Mouse (Mus musculus): Measurements from ENCODE around the gene 4933424G06Rik.

The 4933424G06Rik gene

DNA sequence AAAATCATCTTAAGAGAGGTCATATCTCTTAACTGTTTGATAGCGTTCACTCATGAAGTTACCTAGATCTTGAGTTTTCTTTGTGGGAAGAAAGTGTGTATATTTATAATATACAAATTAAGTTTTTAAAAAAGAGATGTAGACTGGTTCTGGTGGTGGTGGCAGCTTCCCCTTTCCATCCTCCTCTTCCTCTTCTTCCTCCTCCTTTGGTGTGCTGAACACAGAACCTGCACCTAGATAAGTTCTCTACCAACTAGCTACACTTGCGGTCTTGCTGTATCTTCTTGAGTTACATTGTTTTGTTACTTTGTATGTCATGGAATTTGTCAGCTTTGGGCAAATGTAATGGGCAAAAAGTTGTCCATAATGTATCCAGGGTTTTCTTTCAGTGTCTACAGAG lies 1.2 kb downstream of the 4933424G06Rik start:
- DNase-seq, result no peak

DNA sequence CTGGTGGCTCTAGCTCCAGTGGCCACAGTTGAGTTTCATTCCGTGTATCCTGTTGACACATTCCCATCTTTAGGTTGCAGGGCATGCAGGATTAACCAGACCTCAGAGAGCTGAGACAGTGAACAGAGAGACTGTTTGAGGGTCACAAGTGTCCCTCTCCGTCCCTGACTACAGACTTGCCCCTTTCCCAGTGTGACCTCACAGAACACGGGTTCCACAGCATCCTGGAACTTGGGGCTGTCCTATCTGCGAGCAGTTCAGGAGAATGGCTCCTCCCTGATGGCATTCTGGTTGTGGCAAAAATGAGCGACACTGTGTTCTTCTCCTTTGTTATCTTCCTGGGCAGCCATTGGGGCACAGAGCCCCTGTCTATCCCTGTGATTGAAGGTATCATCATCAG lies 4.4 kb downstream of the 4933424G06Rik start, which contains the start of gene Actr1b:
Actr1b (minus strand) TSS at position 112 of the 400 bp plus-strand sequence.
- no peak for DNase-seq

DNA sequence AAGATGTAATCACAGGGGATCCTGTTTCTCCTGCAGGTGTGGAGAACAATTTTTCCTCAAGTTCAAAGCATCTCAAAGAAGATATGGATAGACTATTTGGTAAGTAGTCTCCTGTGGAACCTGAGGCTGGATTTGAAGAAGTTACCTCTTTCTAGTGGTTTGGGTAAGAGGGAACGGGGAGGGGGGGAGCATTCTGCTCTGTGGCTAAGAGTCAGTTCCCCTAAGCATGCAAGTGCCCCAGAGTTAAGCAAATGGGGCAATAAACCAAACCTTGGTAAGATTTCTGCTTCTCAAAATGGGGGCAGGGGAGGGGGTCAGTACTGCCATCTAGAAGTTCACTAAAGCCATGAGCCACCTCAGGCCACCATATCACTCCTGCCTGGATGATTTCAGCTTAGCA lies 8.8 kb downstream of the 4933424G06Rik start:
- DNase-seq, result no peak

DNA sequence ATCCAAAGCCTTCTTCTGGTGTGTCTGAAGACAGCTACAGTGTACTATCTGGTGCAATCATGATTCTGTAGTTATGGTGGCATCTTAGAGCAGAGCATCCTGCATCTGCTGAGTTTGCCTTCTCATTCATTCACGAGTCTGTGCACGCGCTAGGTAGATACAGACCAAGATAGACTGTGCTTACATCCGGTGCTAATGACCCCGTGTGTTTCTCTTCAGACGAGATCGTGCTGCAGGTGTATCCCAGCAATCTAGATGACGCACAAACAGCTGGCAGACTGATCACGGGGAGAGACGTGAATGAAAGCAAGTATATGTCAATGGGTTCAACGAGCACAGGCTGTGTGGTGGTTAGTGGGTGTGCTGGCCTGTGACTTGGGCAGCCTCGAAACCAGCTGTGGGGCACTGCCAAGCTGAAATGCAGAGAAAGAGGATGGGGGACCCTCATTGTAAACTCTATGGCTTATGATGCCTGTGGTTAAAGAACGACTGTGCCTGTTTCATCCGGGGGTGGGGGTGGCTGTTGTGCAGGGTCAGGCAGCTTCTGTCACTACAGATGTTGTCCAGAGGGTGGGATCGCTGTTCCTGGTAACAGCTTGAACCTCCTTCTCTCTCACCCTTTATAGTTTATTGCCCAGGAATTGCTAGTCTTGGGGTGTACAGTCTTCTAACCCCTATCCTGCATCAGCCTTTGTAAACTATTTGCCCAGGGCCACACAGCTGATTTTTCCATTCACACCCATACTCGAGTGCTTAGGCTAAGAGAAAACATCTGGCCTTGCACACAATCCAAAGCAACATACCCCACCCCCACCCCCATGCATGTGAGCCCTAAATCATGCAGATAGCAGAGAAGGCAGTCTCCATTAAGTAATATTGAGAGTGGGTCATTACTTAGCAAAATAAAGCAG lies 13.5 kb downstream of the 4933424G06Rik start:
- peak in 1 of 2 experiments; percentile 16 for DNase-seq

DNA sequence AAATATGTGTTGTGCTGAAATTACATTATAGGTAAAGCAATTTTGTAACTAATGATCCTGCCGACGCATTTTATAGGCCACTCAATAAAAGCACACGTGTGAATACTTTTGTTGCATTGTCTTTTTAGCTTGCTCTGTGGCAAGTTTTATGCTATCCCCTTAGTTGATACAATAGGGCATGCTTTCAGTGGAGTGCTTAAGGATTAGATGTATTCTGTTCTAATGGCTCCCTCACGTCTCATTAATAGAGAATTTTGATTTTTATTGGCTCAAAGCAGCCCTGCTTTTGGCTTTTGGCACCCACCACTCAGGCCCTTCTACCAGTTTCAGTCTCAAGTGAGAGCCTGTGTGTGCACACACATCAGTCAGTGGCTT lies 14.1 kb downstream of the 4933424G06Rik start:
- DNase-seq, result no peak

DNA sequence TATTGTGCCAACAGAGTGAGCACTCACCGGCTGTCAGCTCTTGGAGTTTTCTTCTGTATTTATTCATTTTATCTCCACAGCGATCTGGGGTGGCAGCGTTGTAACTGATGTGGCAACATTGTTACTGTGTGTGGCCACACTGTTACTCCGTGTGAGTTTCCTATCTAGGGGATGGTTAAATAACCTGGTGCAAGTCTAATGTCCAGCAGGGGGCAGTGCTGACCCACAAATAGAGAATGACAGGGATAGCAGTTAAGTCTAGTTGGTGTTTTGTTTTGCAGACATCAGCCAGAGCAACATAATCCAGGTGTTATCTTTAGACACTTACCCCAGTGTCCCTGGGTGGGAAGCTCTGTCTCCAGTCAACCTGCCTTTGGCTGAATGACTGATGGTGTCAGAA lies 27.4 kb downstream of the 4933424G06Rik start:
- DNase-seq, result peak; percentile 53 to 67

DNA sequence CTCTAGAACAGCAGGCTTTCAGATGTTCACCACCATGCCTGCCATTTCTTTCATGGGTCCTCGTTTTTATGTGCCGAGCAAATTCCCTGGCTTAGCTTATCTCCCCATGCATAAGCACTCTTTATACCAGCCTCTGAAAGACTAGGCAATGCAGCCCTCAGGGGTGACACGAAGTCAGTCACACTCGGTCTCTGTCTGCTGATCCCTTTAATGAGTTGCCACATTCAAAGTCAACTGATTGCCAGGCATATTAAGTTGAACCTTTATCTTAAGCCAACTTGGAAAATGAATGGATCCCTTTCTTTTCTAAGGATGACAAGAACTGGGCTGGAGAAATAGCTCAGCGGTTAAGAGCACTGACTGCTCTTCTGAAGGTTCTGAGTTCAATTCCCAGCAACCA lies 29.3 kb downstream of the 4933424G06Rik start:
- DNase-seq, result no peak

DNA sequence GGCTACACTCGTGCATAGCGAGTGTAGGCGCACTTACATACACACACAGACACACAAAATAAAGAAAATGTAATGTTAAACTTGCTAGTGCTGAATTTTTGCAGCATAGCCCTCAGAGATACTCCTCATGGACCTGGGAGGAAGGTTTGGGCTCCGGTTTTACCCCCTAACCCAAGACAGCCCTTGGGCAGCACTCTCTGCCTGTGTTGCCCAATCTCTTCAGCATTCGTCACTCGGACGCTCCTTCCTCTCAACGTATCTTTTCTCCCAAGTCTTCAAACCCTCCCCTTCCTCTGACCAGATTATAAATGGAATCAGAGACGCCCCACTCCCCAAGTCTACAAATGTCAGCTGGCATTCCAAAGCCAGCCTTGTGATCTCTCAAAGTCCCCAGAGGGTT lies 33.1 kb downstream of the 4933424G06Rik start:
- DNase-seq, result no peak

DNA sequence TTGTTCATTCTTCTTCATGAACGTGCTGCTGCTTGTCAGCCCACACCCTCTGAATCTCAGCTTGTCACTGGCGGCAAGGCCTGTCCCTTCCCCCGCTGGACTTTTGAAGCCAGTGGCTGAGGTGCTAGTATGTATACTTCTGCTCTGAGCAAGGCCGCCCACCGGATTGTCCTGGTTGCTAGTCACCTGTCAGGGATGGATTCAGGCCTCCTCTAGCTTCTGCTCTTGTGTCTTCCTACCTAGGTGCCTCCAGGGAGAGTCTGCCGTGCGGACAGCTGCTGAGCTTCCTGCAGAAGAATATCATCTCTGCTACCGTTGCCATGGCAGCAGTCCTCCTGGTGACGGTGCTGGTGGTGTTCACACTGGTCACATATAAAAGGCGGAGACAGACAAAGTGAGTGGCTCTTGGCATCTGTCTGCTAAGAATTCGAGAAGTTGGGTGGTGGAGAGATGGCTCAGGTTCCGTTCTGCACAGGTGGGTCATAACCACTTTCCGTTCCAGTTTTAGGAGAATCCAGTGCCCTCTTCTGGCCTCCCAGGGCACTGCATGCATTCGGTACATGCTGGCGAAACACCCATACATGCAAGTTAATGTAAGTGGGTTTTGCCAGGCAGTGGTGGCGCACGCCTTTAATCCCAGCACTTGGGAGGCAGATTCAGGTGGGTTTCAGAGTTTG lies 34.5 kb downstream of the 4933424G06Rik start:
- DNase-seq, result peak; percentile 60 to 71

DNA sequence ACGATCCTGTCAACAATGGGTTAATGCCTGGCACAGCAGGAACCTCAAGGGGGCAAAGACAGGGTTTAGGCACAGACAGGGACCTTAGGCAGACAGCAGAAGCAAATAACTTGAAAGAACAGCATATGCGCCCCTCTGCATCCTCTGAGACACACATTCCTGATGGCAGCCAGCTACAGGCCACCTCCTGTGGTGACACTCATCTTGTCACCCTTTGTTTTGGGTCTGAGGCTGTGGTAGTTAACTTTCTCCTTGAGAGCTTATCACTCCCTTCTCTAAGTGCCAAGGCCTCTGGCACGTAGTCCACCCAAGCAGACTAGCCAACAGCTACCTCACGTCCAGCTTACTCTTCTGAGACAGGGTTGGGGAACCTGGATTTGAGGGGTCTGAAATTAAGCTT lies 35.7 kb downstream of the 4933424G06Rik start:
- DNase-seq, result no peak

DNA sequence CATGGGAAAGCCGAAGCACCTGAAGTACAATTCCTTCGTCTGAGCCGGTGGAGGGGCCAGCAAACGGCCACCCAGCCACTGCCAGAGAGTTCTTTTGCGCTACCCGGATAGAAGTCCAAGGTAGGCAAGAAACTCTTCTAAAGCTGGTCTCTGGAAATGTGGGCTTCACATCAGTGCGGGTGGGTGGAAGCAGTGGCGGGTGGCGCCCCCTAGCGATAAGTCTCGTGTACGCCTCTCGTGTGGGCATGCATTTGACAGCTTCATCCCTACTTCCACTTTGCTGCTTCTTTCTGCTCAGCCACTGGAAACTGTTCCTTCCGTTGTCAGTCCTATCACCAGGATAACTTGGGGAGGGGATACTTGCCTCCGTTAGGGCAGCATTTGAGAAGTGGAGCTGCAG lies 36.5 kb downstream of the 4933424G06Rik start:
- no peak for DNase-seq

DNA sequence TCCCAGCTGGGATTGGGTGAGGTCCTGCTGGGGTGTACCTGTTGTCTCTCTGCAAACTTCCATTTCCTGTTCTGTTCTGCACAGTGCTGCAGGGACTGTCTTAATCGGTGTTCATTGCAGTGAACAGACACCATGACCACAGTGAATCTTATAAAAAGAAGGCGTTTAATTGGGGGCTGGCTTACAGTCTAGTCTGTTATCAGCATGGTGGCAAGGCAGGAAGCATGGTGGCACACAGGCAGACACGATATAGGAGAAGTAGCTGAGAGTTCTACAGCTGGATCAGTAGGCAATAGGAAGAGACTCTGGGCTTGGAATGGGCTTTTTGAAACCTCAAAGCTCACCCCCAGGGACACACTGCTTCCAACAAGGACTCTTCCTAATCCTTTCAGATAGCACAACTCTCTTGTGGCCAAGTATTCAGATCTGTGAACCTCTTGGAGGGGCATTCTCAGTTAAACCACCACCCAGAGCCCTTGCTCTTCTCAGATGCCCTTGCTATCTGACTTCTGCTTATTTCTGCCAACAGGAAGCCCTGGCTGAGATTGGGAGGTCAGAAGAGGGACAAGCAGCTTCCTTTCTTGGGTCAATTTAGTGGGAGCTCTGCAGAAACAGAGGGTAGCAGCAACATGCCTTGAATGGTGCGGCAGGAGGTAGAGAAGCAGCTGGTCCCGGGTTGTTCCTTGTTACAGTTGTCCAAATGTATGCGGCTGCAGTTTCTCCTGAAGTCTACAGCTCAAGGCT lies 44.2 kb downstream of the 4933424G06Rik start:
- no peak for DNase-seq

DNA sequence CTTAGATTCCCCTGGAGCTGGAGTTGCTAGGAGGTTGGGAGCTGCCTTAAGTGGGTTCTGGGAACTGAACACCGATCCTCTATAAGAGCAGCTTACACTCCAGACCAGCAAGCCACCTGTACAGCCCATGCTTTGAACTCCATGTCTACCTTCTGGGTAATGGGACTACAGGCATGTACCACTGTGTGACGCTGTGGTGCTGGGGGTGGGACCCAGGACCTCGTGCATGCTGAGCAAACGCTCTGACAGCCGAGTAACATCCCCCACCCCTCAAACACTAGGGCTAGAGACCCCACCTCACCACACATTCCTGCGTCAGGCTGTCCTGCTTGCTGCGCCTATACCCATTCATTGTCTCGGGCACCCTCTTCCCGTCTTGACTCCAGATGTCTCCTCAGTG lies 48.6 kb downstream of the 4933424G06Rik start:
- DNase-seq, result no peak

DNA sequence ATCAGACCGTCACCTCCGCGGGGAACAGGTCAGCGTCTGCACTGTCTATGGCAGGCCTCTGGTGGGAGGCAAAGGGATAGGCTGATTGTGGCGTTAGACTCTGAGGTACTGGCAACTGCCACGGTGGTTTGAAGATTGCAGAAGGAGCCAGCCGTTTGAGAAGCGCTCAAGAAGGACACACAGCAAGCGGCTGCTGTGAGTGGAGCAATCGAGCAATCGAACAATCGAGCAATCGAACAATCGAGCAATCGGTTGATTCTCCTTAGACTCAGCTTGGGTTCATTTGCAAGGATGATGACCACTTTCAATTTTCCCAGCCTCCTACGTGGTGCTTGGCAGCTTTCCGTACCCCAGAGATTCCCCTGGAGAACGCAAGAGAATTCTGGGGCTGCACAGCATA lies 49.1 kb downstream of the 4933424G06Rik start:
- no peak for DNase-seq

DNA sequence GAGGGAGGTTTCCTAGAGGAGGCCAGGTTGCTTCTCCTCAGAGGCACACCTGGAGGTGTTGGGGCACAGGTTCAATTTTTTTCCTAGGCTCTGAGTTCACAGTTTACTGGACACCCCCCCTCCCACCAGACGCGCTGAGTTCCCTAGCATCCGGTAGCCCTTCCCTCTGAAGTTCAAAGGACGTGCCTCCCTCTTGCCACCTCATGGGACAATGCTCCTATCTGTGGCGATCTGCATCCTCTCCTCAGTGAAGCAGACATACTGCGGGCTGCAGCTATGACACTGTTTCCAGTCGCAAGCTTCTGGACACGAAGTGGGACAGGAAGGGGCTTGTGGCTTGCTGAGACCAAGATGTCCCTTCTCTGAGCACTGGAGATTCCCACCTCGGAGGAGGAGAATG lies 50.5 kb downstream of the 4933424G06Rik start:
- DNase-seq, result no peak

DNA sequence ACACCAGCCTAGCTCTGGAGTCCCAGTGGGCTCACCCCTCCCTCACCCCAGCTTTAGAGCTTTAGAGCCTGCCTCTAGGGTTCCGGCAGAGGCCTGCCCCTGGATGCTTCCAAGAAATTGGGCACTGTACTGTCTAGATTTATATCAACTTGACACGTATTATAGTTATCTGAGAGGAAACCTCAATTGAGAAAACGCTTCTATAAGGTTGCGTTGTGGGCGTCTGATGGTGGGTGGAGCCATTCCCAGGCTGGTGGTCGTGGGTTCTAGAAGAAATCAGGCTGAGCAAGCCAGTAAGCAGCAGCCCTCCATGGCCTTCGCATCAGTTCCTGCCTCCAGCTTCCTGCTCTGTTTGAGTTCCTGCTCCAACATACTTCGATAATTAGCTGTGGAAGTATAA lies 51.1 kb downstream of the 4933424G06Rik start:
- DNase-seq, result no peak

DNA sequence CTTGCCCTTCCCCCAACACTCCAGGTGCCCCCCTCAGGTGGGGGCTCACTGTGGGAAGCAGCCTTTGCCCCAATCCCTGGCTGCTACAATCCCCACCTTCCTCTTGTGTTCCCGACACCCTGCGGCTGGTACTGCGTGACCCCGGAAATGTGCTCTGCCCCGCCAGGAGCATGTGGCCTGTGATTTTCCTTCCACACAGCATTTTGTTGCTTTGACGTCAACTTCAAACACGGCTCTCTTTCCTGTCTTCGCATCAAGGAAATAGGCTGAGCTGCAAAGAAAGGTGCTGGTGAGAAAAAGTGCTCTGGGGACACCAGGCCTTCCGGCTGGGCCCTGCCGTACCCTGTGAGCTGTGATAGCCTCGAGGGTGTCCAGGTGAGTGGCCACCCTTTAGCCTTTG lies 51.6 kb downstream of the 4933424G06Rik start, which contains the start of gene Zap70:
Zap70 (plus strand) TSS at position 231 of the 400 bp plus-strand sequence.
- peak; percentile 67 to 84 for DNase-seq

DNA sequence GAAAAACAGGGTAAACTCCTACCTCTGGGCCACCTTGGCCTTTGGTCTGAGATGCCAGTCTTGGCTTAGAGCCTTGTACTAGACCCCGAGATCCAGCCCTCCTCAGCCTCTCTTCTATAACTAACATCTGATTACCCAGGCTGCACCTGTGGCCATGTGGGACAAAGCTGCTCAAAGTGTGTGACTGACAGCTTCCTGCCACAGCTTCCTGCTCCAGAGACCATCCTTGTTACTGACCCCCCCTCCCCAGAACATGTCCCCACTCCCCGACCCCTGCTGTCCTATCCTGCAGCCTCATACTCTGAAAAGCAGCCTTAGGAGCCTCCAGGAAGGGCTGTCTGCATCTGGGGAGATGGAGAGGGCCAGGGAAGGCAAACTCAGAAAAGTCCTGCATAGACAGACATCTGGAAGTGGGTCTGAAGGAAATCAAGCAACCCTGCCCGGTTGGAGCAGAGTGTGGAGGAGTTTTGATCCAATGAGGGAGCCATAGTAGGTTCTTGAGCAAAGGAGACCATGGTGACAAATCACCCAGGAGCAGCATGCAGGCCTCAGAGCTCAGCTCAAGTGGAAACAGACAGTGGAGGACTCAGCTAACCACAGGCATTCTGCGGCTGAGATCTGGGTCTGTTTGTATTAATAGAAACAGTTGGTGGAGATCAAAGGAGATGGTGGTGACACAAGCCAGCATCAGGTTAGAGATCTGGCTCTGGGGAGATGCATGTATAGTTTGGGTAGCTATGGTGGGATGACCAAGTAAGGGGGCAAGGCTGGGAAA lies 56.7 kb downstream of the 4933424G06Rik start:
- DNase-seq, result peak; percentile 59 to 73

DNA sequence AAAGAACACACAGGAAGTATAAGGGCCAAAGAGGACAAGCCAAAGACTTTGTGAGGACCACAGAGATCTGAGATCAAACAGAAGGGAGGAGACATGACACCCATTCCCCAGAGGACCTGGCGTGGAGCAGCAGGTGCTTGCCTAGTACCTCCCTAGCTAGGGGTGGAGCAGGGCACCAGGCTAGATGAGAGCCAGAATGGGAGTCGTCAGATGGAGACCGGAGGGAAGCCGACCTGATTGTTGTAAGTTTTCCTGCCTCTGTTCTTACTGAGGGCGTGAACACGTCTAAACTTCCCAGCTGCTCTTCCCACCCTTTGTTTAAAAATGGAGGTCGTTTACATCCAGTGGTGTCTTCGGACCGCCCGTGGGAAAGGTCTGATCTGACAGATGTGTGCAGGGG lies 57.4 kb downstream of the 4933424G06Rik start:
- DNase-seq, result no peak

DNA sequence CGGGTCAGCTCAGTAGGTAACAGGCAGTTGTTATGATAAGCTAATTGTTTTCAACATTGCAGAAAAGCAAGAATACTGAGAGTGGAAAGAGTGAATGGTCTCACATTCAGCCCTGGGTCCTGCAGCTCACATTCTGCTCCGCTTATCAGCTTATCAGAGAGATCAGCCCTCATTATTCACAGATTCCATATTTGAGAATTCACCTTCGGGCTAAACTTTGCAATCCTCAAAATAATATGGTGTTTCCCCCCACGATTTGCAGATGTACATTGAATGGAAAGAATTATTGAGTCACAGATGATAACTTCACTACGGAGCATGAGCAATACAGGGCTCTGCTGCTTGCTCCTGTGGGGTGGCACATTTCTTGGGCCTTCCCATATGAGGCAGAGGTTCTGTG lies 58.8 kb downstream of the 4933424G06Rik start:
- DNase-seq, result no peak

DNA sequence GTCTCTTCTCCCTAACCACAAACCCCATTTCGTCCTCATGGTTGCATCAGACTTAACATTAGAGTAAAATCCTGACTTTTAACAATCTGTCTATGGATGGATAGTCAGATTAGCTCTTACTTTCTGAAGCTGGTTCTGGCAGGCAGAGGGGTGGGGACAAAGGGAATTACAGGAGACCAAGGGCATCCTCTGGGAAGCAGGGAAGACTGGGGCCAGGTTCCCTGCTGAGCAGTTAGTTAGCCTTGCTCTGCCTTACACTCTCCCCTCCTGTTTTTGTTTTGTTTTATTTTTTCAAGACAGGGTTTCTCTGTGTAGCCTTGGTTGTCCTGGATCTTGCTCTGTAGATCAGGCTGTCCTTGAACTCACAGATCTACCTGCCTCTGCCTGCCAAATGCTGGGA lies 60.0 kb downstream of the 4933424G06Rik start:
- DNase-seq, result no peak

DNA sequence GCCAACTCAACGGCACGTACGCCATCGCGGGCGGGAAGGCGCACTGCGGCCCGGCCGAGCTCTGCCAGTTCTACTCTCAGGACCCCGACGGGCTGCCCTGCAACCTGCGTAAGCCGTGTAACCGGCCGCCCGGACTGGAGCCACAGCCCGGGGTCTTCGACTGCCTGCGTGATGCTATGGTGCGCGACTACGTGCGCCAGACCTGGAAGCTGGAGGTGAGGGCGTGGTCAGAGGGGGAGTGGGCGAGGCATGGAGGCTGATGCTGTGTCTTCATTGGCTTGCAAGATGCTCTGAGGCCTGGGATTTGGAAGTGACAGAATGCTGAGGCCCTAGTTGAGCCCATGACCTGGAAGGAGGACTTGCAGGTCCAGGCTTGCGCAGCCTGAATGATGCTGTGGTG lies 61.0 kb downstream of the 4933424G06Rik start:
- DNase-seq, result no peak
